Mouse (Mus musculus) cerebellum, adult 2 months (tissue): Measurements from ENCODE around the gene Eomes.

Experiments
- CTCF ChIP-seq: fragments of 200-500 bp; IDR thresholded peaks from 2 replicates; pipeline ENCODE4 v1.5.1; 2011; ENCODE audit warnings: low read depth, mild to moderate bottlenecking, control low read depth, low read length, moderate library complexity, borderline replicate concordance; ENCODE audit not compliant: insufficient read depth
- POLR2A ChIP-seq: fragments of 200-500 bp; IDR thresholded peaks from 2 replicates; pipeline ENCODE4 v1.6.1; 2011; ENCODE audit warnings: low read length, control low read depth, borderline replicate concordance; ENCODE audit not compliant: insufficient read depth

DNA sequence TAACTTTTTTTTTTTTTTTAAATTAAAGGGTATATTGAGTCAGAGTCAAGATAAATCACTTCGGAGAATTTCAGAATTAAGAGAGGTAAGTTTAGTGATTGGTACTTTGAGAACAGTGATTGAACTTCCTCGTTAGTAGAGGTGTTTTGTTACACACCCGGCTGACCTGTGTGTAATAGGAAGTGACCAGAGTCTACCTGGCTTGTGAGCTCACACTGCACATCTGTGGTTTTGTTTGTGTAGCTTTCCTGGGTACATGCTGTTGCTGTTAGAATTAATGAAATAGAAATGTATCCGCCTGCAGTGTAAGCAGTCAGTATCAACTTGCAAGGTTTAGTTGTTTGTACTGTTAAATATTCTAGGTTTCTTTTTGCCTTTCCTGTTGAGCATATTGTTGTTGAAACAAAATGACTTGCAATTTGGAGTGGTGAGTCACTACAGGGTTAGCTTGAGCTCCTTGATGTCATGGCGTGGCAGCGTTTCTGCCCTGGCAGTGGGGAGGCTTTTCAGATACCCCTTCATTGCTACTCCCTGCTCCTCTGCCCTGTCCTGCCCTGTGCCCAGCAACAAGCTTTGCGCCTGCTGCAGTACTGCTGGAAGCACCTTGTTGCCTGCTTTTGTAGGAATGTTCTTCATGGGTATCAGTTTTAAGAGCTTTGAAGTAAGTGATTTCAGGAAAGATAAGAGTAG, 54.6 kb downstream of the Eomes start:
- TF ChIP-seq CTCF (no peak), POLR2A (no peak)
